Mouse (Mus musculus) CD8-positive naive resting alpha-beta T cell, adult 2 months (primary cell): Measurements from ENCODE around the gene 2010111I01Rik.
"Not testable (repeated sequence)": the region's sequence is repeated elsewhere in the genome, so short reads cannot be mapped to it uniquely, and the experiment has no call there.

Experiments used
- DNase-seq, 2 experiments: peaks; one replicate each; pipeline ENCODE4 v3.0.0; 2022; ENCODE audit warnings: low read depth in 2 of 2, low spot score in 2 of 2

2010111I01Rik gene

DNA sequence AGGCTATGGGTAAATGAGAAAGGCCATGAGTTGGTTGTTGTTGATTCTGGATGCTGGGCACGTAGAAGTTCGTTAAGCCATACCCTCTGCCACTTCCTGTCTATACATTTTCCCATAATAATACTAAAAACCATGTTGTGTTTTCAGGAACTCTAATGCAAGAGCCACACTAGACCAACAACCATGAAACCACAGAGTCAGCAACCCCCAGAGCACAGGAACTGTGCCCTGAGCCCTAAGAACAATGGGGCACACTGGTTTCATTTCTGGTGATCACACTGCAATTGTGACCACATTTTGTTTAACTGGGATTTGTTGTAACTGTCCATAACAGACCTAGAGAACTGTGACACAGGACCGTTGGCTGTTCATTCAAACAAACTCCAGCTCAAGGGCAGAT, 12.1 kb upstream of the 2010111I01Rik start:
- no peak for DNase-seq

DNA sequence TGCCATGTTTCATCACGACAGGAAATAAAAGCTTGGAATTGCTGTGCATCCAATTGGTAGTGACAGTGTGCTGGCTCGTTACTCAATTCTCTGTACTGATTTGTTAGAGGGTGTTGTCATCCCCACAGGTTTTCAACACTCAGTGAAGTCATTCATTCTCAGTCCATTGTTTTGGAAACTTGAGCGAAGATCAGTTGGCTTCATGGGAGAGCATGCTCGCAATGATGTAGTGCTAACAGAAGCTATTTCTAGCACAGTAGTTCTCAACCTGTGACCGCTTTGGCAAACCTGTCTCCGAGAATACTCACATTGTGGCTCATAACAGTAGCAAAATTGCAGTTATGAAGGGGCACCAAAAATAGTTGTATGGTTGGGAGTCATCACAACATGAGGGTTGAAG, 8.7 kb upstream of the 2010111I01Rik start:
- no peak for DNase-seq

DNA sequence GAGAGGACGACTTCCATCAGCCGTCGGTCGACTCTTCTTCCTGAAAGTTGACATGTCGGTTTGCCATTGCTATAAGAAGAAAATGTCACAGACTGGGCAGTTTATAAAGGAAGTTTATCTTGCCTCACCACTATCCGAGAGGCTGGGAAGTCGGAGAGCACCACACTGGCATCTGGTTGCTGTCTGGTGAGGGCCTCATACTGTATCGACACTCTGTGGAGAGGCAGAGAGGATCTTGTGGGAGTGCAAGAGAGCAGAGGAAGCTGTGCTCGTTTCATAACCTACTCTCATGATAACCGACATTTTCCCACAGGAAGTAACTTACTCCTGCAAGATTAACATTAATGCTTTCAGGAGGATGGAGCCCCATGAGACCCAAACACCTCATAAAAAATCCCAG, 7.9 kb upstream of the 2010111I01Rik start:
- DNase-seq = no peak

DNA sequence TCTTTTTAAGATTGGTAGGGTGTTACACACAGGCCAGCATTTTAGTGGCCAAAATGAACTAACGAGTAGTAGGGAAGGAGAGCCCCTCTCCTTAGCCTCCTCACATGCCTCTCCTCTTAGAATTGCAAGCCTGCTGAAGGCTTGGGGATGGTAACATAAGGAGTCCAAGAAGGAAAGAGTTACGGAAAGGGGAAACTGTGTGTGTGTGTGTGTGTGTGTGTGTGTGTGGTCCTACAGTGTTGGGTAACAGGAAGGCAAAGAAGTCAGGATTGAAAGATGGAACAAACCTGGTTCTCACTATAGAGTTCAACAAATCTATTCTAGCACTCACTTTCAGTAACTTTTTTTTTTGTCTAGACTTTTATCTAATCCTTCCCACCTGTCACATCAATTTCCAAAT, 1.3 kb upstream of the 2010111I01Rik start:
- DNase-seq = no peak

DNA sequence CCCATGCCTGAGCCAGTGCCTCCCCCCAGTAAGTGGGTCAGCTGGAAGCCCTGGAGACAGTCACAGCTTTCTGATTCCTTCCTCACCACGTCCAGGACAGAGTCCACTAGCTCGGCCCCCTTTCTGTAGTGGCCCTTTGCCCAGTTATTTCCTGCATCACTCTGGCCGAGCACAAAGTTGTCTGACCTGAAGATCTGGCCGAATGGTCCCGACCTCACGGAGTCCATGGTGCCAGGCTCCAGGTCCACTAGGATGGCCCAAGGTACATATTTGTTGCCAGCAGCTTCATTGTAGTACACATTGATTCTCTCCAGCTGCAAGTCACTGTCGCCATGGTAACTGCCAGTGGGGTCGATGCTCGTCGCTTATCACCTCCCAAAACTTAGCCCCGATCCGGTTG, 3.5 kb downstream of the 2010111I01Rik start:
- DNase-seq = no peak

DNA sequence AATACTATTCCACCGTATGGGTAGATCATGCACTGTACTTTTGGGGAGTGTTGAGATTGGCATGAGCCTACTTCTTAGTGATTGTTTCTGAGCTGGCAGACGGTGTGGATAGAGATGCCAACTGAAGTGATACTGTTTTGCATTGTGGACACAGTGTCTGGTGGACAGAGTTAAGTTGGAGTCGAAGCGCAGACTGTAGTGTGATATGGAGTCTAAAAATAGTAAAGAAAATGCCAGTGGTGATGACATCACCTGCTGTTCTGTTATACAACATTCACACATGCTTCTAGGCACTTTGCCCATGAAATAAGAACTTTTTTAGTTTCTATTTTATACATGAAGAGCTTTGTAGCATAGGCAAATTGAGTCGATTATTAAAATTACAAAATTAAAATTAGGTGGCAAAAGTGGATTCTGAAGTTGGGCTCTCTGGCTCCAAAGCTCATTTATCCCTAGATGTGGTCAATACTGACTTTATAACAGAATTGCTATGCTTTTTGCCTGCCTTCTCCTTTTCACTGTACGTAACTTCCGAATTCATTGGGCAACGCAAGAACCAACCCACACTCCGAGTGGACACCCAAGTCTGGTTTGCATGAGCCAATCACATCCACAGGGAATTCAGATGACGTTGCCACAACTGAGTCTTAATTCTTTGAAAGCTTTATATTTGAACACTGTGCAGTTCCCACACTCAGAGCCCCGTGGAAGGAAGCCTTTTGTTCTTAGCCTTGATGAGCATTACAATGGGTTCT, 6.0 kb downstream of the 2010111I01Rik start:
- DNase-seq = no peak

DNA sequence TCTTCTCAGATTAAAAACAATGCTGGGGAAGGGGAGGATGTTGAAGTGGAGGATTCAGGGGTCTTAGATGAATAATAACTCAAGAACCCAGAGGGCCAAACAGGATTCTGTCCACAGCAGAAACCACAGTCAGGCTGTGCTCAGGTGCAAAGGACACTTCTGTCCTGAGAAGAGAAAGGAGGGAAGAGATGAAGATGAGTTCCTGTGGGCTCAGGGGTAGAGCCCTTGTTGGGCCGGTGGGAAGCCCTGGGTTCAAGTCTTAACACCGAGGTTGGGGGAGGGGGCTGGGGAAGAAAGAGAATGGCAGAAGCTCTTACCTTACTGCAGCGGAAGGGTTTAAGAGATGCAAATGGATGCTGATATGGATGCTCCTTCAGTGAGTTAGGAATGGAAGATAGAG, 7.7 kb downstream of the 2010111I01Rik start:
- no peak for DNase-seq

DNA sequence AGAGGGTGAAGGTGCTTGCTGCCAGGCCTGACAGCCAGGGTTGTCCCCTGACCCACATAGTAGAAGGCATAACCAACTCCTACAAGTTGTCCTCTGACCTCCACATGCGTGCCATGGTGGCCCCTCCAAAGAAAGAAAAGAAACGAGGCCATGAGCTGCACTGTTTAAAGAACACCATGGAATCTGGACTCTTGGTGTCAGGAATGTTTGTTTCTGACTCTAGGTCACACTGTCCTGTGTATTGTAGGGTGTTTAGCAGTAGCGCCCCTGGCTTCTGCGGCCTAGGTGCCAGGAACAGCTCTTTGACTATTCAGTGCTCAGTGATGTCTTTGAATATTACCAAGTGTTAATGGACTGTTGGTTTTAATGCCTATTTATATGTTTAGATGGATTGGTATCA, 8.4 kb downstream of the 2010111I01Rik start:
- no peak for DNase-seq

DNA sequence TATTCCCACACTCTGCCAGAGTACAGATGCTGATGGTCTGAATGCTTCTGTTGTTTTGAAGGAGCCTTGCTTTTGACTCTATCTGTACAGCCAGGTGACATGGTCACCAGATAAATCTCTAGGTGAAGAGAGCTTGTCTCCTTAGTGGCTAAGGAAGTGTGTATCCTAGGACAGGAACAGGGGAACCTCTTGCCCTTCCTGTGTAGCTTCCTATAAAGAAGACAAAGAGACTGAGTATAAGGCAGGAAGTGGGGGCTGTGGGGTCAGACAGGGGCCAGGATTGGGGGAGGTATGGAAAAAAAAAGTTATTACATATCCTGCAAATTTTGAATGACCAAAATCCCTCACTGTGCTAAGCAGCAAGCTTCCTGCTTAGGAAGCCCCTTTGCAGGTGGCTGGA, 13.4 kb downstream of the 2010111I01Rik start:
- DNase-seq = no peak

DNA sequence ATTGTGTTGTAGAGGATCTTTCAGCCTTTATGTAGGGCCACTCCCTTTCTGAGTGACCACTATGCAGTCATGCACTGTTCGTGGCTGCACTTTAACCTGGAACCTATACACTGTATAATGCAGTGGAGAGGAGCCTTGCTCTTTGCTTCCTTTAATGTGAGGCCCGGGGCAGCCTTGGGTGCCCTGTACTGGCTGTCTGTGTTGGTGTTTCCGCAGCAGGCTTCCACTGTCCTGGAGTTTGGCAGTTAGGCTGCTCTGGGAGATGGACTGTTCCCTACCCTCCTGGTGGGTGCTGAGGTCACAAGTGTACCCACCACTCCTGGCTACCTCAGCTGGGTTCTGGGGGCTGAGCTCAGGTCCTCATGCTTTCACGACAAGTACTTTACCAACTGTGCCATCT, 14.1 kb downstream of the 2010111I01Rik start:
- no peak for DNase-seq

DNA sequence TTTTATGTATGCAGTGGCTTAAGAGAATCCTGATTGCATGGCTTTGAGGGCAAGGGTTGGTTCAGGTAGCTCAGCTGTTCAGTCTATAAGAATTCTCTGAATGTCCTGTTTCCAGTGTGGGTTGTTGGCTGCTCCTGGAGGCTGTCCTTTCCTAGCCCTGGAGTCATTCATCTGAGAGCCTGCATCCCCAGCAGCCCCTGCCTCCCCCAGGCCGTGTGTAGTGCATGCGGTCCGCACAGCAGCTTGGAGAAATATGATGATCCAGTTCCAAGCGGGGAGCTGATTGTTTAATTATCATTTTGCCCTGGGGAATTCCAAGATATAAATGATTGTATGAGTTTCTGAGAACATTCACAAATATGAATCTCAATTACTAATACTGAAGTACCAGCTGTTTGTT, 14.5 kb downstream of the 2010111I01Rik start:
- no peak for DNase-seq

DNA sequence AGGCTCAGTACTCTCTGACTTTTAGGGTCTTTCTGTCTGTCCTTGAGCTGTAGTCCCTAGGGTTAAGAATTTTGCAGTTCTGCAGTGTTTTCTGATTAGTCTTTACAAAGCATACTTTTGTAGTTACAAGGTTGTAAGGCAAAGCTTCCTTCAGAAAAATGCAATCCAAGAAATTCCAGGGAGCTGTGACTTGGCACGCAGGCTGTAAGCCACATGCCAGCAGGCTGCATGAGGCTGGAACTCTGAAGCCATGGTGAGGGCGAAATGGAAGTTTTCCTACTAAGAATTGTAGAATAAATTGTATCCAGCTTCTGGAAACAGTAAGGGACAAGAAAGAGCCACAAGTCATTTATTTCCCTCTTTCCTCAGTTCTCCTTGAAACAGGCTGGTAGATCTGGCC, 15.4 kb downstream of the 2010111I01Rik start:
- no peak for DNase-seq

DNA sequence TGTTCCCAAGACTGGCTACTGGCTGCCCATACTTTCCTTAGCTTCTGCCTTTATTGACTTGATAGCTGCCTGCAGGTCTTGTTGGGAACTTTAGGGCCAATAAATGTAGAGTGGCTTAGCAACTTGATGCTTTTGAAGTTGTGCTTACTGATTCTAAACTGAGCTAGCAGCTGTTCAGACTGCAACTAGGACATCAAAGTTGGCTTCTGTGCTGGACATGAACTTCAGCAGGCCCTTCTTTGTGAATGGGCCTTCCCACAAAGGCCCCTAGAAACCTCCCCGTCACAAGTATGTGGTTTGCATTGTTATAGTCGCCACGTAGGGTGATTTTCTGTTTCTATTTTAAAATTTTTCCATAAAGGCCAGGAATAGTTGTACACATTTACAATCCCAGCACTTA, 19.8 kb downstream of the 2010111I01Rik start:
- no peak for DNase-seq

DNA sequence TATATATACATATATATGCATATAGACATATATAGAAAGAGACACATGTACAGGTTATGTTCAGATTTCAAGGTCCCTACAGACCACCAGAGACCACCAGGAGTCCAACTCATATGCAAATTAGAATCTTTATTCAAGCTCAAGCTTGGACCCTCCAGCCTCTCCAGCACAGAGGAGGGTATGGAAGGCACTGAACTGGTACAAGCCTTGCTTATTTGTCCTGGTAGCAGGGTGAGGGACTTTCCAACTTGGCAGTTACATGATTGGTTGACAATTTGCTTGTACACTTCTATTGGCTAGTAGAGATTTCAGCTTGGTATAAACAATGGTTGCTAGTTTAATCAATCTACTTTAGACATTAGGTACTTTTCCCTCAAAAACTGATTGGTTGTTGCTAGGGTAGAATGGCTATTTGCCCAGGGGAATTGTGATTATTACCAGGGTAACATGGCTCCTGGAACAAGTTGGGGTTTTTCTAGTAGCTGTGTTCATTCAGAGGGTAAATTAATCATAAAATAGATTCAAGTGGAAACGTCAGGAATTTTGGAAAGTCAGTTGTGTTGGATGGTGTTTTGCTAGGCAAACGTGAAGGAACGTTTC, 25.3 kb downstream of the 2010111I01Rik start:
- DNase-seq = no peak

DNA sequence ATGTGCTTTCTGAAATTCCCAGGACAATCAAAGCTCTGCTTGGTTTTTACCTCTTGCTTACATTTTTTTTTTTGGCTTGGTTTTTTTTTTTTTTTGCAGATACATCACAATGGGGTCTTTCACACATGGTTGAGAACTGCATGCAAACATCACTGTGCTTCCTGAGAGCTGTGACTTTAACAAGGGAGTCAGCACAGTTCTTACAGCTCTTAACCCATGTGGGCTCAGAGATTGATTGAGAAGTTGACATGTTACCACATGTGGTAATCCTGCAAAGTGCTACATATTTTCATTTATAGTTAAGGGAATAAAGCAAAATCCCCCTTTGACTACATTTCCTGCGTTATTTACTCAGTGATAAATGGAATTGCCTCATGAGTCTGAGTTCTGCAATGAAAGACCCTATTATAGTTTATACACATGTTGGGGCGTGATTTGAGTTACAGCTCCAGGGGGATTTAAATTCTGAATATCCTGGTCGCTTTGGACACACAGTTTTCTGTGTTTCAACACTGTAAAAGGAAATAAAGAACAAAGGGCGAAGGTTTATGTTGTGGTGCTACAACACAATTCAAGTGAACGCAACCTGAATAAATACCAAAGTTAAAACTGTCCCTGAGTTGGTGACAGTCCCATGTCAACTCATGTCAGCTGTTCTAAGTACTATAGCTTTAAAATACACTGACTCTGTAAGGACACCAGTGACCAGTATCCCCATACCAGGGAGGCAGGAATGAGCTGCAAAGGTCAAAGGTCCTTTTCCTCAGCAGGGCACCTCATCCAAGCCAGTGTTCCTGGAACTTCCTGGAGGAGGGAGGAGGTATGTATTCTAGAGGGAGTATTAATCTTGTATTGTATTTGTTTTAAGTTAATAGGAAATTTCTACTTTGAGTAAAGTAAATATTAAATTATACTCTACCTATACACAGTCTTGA, 29.1 kb downstream of the 2010111I01Rik start:
- DNase-seq = no peak

DNA sequence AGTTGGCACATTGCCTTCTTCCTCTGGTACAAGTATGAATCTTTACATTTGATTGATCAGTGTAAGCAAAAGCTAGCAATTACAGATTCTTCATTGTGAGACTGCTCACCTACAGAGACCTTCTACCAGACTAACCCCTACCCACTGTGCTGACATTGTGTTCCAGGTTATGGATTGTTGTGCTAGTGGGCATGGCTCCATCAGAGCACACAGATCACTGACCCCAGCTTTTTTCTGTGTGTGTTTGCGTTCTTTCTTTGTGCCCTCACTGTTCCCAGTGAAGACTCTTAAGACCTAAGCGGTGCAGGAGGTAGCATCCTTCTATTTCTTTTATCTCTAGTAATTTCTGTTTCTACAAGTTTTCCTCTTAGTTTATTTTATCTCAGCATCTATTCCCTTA, 32.1 kb downstream of the 2010111I01Rik start:
- no peak for DNase-seq

DNA sequence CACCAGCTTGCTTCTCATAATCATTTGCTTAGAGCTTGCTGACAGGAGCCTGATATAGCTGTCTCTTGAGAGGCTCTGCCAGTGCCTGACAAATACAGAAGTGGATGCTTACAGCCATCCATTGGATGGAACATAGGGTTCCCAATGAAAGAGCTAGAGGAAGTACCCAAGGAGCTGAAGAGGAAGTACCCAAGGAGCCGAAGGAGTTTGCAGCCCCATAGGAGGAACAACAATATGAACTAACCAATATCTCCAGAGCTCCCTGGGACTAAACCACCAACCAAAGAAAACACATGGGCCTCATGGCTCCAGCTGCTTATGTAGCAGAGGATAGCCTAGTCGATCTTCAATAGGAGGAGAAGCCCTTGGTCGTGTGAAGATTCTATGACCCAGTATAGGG, 42.8 kb downstream of the 2010111I01Rik start:
- DNase-seq = not testable (repeated sequence)

DNA sequence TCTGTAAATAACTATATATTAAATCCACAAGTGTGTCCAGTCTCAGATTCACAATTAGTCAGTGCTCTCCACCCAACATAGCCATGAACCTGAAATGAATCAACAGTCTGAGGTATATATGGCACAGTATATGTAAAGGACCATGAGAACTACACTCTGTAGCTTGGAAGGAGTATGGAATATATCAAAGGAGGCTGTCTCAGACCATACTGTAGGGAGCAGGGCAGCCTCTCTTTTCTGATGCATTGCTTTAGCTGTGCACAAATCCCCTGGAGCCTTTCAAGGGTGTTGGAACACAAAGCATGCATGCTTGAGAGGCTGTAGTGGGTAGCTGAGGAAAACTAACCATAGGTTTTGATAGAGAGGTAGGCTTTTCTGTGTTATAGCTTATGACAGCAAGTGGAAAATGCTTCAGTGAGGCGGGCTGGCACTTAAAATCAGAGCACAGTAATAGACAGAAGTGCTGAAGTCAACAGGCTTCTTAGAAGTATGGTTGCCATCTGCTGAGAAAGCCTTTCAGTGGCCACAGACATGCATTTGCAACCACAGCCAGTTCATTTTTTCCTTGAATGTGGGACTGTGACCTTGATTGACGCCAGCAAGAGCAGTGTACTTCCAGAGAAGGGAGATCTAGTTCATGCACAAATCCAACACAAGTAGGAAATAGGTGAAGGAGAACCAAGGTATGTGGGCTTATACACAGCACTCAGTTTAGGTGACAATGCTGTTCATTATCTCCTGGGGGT, 45.8 kb downstream of the 2010111I01Rik start:
- DNase-seq = no peak

DNA sequence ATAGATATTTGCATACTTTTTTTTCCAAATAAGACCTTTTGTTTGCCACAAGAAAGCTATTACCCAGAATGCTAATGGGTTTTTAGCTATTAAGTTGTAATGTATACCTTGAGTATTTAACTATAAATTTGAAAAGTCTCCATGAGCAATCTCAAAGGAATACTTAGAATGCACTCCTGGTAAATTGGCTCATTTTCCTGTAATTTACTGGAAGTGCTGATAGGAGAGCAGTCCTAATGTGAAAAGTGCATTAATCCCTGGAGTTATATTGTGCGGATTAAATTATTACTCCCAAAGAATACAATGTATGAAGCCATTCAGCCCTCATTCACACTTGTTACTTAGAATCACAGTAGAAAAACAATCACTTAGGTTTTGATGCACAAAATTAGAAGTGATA, 49.7 kb downstream of the 2010111I01Rik start:
- no peak for DNase-seq

DNA sequence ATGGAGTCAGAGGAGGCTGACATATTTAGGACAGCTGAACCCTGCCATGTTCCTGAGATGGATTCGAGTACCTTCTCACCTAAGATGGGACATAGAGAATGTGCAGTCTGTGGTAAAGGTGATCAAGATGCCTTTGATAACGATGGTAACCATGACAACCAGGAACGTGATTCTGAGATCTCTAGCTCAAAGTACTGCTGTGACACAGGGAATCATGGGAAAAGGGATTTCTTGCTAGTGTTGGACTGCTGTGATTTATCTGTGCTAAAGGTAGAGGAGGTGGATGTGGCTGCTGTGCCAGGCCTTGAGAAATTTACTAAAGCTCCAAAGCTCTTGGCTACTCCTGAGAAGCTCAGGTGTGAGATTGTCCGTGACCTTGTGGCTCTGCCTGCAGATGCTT, 50.7 kb downstream of the 2010111I01Rik start:
- DNase-seq = no peak

DNA sequence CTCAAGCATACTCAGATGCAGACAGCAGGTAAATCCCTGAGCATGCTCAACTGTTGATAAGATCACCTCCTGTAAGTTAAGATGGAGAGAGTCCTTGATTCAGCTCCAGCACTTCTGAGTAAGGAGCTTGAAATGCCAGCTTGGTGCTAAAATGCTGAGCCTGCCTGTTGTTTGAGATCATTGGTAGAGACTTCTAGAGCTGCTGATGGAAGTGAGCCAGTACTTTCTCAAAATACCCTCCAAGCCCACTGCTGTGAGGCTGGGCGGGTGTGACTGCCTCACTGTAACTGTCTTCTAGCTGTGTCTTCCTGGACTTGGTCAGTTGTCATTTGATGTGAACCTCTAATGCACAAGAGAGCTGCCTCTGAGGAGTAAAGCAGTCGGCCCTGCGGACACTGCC, 51.4 kb downstream of the 2010111I01Rik start:
- DNase-seq = no peak
